Mouse (Mus musculus) gastrocnemius, postnatal 4 days (tissue): ENCODE results near the gene Gng12. TPM values are rescaled to one million over a fixed set of nuclear protein-coding genes. Genes with fewer than 3 reads are reported as not detected.

Experiments used
- DNase-seq, 2 experiments: peaks; one replicate each; pipeline ENCODE4 v3.0.0; 2021 to 2022; ENCODE audit warnings: low spot score in 2 of 2, mixed read lengths in 2 of 2
- total RNA-seq, 2 experiments: library from RNA; stranded (reverse); gene quantifications; 2 replicates each; pipeline ENCODE4 v1.2.3; 2021

The Gng12 gene
- total RNA-seq, 2 experiments from 2014 or later = 49.3 to 53.6 TPM

DNA sequence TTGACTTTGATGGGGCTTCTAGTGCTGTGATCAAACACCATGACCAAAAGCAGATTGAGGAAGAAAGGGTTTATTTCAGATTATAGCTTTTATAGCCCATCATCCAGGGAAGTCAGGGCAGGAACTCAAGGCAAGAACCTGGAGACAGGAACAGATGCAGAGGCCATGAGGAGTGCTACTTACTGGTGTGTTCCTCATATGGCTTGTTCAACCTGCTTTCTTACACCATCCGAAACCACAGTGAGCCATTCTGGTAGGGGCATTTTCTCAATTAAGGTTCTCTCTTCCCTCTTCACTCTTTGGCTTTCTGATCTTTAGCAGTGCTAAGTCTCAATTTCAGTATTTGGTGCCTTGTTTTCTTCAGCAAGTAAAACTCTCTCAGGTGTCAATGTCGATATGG, 19.4 kb downstream of the Gng12 start:
- DNase-seq = no peak

DNA sequence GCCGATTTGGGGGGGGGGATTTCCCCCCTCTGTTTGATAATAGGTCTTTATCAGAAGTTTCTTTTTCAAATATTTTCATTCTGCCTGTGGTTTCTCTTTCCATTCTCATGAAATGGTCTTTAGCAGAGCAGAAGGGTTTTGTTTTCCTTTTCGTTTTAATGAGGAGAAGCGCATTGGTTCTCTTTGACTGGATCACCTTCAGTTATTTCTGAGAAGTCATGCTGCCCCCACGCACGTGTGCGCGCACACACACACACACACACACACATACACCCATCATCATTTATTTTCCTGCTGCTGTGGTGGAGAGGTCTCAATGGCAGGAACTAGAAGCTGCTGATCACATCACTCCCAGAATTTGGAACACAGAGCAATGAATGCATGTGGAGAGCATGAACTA, 20.8 kb downstream of the Gng12 start:
- DNase-seq = no peak

DNA sequence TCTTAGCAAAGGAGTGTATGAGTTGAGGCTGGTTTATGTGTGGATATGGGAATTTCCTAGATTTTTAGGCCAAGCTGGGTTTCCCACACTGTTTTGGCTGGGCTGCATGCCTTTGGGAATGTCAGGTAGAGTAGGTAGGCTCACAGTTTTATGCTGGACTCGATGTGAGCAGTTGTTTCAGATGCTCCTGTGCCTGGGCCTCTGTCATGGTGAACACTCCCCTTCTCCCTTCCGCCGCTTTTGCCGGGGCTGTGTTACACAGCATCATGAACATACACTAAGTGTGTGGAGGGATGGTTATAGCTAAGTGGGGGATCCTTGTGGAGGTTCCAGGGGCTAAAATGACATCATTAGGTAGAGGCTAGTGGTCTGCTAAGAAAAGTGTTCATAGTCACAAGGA, 24.6 kb downstream of the Gng12 start:
- no peak for DNase-seq

DNA sequence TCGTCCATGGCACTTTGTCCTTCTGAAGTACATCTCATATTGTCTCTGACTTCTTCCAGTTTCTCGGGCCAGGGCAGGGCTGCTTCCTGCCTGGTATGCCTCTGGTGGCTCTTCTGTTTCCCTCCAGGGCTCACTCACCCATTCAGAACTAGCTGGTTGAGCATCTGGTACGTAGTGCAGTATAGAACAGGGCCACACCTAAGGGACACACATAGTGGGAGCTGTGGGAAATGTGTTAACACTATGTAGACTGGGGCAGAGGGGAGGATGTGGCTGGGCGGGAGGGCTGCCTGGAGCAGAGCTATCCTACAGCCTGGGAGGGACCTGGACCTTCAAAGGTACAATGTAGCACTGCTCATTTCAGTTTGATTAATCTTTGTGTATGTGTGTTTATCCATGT, 25.6 kb downstream of the Gng12 start:
- no peak for DNase-seq

DNA sequence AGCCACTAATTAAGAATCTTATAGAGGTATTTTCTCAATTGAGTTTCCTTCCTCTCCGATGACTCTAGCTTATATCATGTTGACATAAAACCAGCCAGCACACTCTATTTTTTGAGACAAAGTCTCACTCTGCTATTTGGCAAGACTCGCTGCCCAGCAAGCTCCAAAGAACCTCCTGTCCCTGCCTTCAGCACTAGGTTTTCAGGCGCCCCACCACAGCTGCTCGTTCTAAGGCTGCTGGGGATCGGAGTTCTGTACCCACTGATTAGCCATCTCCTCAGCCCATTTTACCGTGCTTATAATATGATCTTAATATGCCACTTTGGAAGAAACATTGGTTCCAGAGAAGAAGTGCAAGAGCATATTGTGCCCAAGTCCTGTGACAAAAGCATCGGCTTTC, 26.3 kb downstream of the Gng12 start:
- DNase-seq = no peak

DNA sequence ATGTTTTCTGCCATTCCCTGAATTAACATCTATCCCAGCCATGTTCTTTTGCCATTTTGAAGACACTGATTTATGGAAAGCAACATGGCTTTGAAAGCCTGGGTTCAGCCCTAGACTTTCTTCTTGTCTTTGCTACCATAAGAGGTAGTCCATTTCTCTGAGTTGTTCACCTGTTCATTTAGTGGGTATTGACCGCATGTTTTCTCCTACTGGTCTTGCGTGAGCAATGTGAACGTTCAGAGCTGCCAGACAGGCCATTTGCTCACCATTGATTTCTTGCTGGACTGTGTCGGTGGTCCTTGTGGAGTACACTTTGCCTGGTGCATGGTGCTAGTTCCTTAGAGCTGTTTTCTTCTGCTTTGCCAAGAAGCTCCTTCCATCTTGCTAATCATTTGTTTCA, 27.7 kb downstream of the Gng12 start:
- no peak for DNase-seq

DNA sequence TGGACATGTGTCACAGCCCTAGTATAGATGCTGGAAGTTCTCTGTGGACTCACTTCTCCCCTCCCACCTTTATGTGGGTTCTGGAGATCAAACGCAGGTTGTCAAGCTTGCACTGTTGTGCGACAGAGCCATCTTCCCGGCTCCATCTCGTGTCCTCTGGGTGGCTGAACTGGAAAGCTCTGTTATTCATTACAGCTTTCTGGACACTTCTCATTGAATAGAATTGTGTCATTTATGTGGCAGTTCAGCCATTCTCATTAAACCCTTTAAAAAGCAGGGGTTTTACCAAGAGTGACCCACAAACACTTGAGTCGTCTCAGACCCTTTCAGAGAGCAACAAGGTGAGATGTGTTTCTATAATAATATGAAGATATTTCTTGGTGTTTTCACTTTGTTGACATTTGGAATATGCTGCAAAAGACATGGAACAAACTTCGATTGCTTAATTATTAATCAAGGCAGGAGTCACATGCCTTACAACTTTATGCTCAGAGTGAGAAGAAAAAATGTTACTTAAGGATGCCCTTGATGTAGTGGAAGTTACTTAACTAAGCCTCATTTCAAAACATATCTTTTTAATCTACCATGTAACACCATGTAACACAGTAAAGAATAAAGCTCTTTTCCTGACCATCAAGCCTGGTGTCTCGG, 28.2 kb downstream of the Gng12 start:
- DNase-seq = no peak

DNA sequence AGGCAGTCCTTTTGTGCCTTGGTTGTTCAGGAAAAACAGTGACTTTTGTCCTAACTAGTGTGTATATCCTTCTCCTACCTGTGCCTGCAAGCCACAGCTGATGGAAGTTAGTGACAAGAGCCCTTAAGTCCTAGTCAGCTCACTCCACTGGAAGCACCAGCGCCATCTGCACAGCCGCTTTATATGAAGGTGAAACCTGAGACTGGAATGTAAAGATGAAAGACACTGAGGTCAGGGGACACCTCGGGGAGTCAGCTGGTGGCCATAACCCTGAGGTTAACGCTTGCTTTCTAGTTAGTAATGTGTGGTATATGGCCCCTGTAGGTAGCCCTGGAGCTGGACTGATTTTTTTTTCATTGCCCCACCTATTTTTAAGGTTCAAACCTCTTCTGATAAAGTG, 30.1 kb downstream of the Gng12 start:
- DNase-seq = no peak

DNA sequence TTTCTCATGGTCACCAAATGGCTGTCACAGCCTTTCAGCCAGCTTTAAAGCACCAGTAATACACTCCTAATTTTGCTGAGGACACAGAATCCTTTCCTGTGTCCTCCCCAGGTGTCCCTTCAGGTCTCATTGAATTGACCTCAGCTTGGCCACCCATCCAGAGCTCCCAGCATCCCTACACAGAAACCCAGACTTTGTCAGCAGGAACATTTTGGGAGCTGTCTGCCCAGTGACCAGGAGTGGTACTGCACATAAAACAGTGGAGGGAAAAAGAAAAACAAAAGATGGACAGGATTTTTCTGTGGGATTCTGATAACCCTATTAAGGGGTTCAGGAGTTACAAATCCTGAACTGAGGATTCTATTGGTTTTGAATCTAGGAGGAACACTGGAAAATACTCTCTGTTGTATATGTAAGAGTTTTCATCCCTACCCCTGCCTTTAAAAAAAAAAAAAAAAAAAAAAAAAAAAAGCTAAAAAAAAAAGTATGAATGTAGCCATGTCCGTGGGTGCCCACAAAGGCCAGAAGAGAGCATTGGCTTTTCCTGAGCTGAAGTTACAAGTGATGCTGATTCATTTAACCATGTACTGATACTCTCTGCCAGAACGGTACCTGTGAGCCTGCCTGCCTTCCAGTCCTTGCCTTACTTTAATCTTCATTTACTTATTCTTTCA, 32.9 kb downstream of the Gng12 start:
- no peak for DNase-seq

DNA sequence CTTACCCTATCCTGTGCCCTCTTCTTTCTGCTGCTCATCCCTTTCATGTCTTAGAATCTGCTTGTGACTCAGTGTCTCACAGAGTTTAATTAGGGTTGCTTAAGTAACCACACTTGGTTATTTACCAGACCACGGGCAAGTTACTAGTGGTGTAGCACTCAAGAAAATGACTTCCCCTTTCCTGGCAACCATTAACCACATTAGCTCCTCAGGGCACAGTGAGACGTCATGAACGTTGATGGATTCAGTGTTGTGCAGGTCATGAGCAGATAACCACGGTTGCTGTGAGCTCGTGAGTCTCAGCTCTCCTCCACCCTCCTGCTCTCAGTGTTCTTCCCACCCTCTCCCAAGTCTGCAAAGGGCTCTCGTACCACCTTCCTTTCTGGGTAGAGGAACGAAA, 33.5 kb downstream of the Gng12 start:
- DNase-seq = no peak

DNA sequence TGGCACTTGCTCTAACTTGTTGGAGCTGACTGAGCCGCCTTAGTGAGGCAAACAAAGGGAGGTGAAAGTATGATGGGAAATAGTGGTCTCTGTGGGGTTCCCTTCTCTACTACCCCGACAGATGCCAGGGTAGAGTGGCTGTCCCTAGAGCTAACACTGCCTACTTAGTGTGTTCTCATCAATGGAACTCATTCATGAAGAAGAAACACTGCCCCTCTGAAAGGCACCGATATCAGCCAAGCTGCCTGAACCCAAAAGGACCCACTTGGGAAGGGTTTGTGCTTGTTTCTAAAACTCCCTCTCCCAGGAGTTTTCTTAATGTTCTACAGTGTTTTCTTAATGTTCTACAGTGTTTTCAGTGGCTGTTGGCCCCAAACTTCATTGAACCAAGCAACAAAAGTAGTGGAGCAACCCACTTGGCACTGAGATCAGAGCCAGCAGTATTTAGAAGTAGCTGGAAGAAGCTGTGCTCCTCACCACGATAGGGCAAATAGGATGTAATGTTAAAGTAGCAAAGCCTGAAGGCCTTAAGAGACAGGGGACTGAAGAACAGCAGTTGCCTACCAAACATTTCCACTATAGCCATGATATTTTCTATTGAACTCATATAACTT, 36.1 kb downstream of the Gng12 start:
- DNase-seq = no peak

DNA sequence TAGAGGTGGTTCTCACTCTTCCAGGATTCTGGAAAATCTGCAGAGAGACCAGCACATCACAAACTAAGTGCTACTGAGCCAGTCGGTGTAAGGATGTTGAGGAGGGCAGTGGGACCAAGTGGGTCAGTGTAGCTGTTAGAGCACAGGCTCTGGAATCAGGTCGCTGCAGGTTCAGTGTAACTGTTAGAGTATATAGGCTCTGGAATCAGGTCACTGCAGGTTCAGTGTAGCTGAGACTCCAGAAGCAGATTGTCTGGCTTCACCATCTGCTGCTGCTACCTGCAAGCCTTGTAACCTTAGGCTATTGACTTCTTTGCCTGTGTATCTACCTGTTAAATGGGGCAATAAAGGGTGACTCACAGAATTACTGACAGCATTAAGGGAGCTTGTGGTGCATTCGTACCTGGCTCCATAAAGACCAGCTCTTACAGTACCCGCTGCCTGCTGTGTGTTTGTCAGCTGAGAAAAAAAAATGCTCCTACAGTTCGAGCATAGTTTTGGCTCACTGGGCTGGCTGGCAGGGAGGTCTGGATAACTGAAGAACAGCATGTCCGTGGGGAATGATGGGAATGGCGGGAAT, 44.5 kb downstream of the Gng12 start:
- no peak for DNase-seq

DNA sequence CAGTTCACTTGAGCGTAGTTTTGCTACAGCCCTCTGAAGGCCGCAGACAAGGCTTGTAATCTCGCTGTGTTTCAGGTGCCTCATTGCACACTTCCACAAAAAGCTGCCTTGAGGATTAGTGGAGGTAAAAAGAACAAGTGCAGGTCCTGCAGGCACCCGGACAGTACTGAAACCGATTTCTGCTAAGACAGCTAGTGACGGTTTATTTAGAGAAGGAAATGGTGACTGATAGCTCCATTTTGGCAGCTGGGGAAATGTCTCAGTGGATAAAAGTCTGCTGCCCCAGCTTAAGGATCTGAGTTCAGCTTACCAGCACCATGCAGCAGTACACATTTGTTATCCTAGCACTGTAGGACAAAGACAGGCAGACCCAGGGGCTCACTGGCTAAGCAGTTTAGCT, 45.6 kb downstream of the Gng12 start:
- DNase-seq = no peak

DNA sequence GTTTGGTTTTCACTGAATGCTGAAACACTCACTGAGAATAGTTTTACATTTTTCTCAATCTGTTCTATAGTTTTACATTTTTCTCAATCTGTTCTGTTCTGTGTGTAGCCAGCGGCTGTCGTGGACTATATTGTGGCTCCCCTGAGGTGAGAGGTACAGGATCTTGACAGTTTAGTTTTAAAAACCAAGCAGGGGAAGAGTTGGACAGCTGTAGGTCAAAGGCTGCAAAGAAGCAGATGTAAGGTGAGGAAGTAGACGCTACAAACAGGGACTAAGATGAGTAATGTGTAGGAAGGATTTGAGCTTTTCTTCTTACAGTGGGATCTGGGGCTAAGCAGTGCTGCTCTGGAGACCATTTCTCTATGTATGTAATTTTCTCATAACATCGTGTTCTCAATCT, 46.6 kb downstream of the Gng12 start:
- DNase-seq = no peak

DNA sequence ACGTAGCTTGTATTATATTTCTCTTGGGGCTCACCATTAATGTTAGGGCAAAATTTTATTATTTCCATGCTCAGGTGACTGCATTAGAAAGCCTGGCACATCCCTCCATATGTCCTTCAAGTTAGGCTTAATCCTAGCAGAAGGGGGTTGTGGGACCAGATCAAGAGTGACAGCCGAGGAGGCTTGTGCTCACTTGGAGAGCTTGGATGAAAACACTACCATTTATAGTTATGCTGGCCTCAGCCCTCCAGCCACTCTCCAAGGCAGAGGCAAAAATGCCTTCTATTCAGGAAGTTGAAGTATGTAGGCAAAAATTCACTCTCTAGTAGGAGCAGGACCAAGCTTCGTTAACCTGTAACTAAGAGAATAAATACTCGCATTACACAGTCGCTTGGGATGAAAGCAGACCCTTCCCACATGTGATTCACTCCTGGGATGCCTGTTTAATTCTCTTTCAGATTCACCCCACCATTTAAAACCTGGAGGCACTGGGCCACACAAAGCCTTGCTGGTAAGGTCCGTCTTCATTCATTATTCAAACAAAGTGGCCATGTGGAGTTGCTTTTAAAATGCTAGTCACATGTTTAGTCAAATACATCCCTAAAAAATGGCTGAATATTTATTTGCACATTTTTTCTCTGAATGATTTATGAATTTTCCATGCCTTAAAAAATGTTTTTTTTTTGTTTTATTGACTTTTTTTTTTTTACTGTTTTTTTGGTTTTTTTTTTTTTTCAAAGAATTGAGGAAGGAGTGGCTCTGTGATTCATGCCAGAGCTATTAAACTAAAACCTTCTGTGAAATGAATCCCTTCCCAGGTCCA, 47.4 kb downstream of the Gng12 start:
- DNase-seq = no peak

DNA sequence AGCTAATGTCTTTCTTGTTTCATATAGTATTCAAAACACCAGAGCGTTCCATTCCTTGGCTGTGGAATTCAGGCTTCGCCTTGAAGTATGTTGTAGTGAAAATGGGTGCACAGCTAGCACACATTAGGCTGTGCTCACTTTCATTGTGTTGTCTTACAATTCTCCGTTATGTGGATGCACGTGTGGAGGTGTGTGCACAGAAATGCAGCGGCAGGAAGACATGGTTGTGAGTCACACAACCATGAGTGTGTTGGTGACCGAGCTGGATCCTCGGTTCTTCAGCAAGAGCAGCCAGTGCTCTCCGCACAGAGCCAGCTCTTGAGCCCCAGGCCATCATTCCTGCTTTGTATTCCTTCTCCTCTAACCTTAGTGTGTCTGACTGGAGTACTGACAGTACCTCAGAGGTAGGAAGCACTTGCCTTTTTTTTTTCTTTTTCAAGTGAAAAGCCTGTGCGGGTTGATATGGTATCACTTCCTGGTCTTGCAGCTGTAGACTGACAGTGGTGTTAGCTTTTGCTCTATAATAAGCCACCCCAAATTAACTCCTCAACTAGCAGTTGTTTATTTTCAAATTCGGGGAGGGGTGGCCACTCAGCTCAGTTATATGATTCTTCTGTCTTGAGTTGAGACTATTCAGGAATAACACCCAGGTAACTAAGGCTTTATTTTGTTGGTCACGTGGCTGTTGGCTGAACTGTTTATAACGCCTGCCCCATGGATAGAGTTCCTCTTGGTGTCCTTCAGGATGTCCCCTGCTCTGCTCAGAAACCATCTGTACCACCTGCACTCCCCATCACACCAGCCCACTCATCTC, 48.2 kb downstream of the Gng12 start:
- no peak for DNase-seq

DNA sequence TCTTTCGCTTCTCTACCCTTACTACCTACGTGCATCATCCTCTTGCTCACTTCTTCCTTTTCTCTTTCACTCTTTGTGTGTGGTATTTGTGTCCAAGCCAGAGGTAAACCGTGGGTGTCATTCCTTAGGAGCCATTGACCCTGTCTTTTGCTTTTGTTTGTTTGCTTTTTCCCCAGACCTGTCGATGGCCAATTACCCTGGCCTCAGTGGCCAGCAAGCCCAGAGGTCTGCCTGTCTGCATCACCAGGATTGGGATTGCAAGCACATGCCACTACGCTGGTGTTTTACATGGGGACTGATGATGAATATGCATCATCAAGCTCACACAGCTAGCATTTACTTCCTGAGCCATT, 48.8 kb downstream of the Gng12 start:
- DNase-seq = no peak

DNA sequence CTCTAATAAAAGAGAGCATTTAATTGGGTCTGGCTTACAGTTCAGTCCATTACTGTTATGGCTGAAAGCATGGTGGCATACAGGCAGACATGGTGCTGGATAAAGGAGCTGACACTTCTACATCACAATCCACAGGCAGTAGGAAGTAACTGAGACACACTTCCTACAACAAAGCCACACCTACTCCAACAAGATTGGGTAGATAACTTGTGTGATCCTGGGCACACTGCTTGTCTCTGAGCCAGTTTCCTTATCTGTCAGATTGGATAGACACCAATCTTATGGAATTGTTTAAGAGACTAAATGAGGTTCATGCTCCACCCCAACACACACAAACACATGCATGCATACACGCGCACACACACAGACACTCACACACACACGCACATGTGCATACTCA, 51.9 kb downstream of the Gng12 start:
- DNase-seq = no peak

DNA sequence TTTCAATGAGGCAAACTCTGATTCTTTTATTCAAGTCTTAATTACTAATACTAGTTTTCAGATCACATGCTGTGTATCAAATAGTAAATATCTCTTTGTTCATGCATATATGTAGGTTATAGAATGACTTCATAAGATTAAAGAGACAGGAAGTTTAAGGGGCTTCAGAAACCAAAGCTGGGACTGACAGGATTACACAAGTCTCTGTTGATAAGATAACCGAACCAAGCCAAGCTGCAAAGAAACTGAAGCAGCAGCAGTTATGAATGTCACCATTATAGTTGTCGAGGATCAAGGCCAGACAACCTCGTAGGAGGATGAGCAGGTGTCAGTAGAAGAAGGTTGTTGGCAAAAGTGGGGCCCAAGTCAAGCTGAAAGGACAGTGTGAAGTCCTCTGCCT, 52.7 kb downstream of the Gng12 start:
- DNase-seq = no peak

DNA sequence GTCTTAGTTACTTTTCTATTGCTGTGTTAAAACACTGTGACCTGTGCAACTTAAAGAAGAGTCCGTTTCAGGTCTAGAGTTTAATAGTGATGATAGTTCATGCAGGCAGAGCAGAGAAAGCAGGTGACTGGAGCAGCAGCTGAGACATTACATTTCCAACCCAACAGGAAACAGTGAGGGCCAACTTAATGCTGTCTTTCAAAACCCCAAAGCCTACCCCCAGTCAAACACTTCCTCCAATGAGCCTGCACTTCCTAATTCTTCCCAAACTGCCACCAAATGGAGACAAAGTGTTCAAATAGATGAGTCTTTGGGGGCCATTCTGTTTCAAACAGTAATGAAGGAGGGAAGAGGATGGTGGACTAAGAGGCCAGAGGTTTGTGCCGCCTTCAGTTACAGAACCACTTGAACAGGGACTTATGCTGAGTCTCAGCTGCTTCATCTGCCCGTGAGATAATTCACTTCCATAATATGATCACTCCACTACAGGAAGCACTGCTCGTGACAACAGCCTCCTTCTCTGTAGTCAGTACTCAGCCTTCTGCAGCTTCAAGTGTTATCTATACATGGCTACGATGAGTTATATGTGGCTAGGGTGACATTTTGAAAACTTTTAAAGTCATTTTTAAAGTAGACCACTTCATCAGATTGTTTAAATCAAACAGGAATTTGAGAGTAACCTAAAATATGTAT, 55.7 kb downstream of the Gng12 start:
- DNase-seq = no peak
